Mouse (Mus musculus): Measurements from ENCODE around the gene Ltb4r1.

DNA sequence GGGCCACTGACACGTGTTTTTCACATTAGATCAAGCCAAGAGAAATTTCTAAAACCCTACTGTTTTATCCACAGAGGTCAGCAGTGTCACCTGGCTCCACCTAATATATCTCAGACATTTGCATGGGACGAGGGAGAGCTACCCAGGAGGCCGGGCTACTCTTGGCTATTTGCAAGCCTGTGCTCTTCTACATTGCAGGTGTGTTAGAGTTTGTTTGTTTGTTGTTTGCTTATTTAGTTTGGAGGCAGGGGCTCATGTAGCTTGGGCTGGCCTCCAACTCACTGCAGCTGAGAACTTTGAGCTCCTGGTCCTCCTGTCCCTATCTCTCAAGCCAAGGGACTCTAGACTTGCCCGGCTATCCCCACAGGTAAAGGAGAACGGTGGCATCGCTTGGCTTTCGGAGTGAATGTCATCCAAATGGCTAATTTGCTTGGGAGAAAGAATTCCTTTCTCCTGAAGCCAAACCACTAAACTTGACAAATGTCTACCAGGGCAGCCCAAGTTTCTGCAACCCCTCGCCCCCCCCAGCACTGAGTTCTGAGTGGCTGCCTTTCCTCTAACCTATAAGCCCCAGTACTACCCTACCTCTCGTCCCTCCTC lies 16.7 kb downstream of the Ltb4r1 start:
- no peak for TF ChIP-seq CTCF (conservative IDR thresholded peaks at IDR 0.05; ENCODE audit: low read length)
- no peak for TF ChIP-seq POU5F1 (IDR thresholded peaks at IDR 0.05; ENCODE audit: borderline replicate concordance, low read length)
